Mouse (Mus musculus) limb, embryonic 10.5 days (tissue): Measurements from ENCODE around the gene Matn4. TPM values are rescaled to one million over a fixed set of nuclear protein-coding genes. Genes with fewer than 3 reads are reported as not detected.

Experiments
- DNase-seq: peaks from one replicate; pipeline ENCODE4 v3.0.0-alpha.2; 2017; ENCODE audit warnings: low spot score
- H3K27ac ChIP-seq: fragments of 300-500 bp; sonication (generic); 2 replicates; pipeline ENCODE4 v1.5.1; 2016; ENCODE audit warnings: mild to moderate bottlenecking
- H3K27me3 ChIP-seq: fragments of 300-500 bp; sonication (generic); 2 replicates; pipeline ENCODE4 v1.6.1; 2016; ENCODE audit warnings: low read depth, mild to moderate bottlenecking; ENCODE audit not compliant: poor library complexity, severe bottlenecking
- H3K36me3 ChIP-seq: fragments of 300-500 bp; sonication (generic); 2 replicates; pipeline ENCODE4 v1.6.1; 2016; ENCODE audit warnings: mild to moderate bottlenecking, moderate library complexity
- H3K4me1 ChIP-seq: fragments of 300-500 bp; sonication (generic); 2 replicates; pipeline ENCODE4 v1.6.1; 2016
- H3K4me3 ChIP-seq: fragments of 300-500 bp; sonication (generic); 2 replicates; pipeline ENCODE4 v1.5.1; 2016; ENCODE audit warnings: mild to moderate bottlenecking, moderate library complexity
- H3K9me3 ChIP-seq: fragments of 300-500 bp; sonication (generic); replicated peaks from 2 replicates; pipeline ENCODE4 v1.6.1; 2016; ENCODE audit warnings: mild to moderate bottlenecking
- WGBS: fragments of 180-500 bp; shearing (Covaris S2); methylation state at CpG from one replicate; pipeline ENCODE4 v1.1.7; 2016; 5-methylcytosine and 5-hydroxymethylcytosine counted together
- polyA plus RNA-seq: library from polyadenylated mRNA; unstranded; fragments of >200 nt; fragmentation: Nextera tagmentation; extraction: Ambion mirVana; gene quantifications from 2 replicates; pipeline ENCODE4 v1.2.1, GENCODE M21; 2016

The Matn4 gene
- 0.15 and 3.0 TPM in 2 replicates for polyA plus RNA-seq

DNA sequence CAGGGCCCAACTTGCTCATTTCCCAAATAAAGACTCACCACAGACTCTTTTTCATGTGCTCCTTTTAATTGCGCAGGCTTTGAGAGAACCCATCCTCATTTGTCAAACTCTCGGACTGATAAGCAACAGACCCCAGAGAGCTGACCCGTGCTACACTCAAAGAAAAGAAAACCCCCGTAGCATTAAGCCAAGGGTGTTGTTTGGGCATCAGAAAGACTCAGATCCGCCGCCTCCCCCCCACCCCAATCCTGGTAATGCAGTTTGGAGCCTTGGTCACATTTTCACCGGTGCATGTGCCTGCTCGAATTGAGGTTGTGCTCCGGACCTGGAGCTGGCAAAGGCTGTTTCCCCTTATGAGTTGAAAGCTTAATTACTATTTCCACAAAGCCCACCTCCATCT, at the start of gene Matn4:
Gene Matn4, minus strand, starts transcription at position 101 of the 400 bp plus-strand sequence.
- WGBS: 4% methylated on average over 9 of the region's 9 CpGs
- Histone ChIP-seq H3K4me3 (peak within 1 kb of the TSS; percentile 49), H3K4me1 (peaks cover 44% of the 10 kb centered on the region), H3K36me3 (no peaks in the 10 kb centered on the region), H3K9me3 (no peaks in the 10 kb centered on the region), H3K27ac (peak within 1 kb of the TSS; percentile 9; the same call in 1 of the 2 replicates), H3K27me3 (peaks cover 100% of the 10 kb centered on the region)
- no peak for DNase-seq

DNA sequence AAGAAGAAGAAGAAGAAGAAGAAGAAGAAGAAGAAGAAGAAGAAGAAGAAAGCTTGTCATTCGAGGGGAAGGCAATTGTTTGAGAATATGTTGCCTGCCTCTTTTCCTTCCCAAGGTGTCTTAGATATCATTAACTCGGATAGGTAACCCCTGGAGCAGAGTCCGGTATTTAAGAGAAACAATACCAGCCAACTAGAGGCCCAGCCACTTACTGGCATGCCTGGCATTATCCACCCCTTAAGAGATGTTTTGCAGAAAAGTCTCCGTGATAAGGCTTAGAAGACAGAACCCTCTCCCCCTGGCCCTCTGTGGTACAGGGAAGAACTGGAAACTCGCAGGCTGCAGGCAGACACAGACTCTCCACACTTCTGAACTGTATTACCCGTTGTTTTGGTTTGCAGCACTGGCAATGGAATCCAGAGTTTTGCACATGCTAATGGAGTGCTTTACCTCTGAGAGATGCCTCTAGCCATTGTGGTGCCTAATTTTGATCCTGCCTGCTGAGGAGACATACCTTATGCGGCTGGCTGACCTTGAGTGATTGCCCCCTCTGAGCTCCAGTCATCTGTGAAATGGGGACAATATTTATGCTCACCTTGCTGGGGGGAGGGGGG, 49.0 kb upstream of the Matn4 start:
- 77% methylated on average over 7 of the region's 7 CpGs for WGBS
- no peaks in the 10 kb centered on the region for H3K36me3 ChIP-seq
- no peak overlapping the region for H3K4me3 ChIP-seq
- H3K4me1 ChIP-seq: peaks cover 37% of the 10 kb centered on the region
- no peaks in the 10 kb centered on the region for H3K27me3 ChIP-seq
- no peaks in the 10 kb centered on the region for H3K9me3 ChIP-seq
- H3K27ac ChIP-seq: no peak overlapping the region
- DNase-seq: no peak

DNA sequence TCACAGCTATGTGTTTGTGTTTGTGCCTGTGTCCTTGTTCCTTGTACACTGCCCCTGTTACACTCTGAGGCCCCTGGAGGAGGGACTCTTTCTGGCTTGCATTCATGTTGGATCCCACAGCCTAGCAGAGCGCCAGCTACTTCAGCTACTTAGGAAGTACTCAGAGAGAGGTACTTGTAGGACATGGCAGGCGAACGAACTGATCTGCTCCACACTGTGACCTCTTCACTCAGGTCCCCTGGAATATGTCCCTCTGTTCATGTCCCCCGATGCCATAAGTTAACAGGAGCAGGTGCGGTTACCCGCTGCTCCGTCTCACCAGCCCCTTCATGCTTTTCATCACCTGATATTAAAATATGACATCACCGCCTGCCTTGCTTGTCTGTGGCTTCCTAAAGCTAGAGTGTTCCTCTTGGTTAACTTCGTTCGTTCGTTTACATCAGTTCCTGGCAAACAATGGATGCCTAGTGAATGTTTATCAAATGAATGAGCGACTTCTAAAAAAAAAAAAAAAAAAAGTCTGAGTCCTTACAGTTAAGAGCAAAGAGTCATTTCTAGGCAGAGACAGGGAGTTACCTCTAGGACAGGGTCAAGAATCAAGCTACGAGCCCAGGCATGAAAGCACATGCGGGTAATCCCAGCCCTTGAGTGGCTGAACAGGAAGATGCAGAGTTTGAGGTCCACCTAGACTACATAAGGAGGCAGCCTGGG, 48.2 kb upstream of the Matn4 start:
- no peak for DNase-seq
- Histone ChIP-seq H3K36me3 (no peaks in the 10 kb centered on the region), H3K27me3 (no peaks in the 10 kb centered on the region), H3K27ac (peak overlapping the region; percentile 59), H3K4me1 (peaks cover 37% of the 10 kb centered on the region), H3K4me3 (no peak overlapping the region), H3K9me3 (no peaks in the 10 kb centered on the region)
- 88% methylated on average over 14 of the region's 14 CpGs for WGBS

DNA sequence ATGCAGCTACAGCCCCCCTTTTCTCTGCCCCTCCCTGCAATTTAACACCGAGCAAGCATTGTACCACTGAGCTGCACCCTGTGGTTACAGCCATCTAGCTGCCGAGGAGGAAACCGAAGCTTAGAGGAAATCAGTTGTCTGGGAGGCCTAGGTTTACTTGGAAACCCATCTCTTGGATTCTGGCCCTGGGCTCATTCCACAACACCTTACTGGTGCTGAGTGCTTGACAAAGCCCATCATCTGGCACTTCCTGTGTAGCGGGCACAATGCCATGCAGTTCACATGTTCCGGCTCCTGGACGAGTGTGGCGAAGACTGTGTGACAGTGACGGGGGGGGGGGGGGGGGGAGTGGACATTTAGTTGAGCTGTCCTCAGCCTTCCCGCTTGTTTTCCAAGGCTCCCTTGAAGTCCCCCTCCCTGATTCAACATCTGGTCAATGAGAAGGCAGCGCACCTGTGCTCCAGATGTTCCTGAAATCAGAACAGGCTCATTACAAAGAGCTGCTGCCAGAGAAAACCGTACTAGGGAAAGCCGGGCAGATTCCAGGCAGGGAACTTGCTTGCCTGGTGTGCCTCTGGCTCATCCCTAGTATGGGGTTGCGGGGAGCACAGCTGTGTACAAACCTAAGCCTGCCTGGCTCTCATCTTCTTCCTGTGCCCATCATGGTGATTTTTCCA, 47.2 kb upstream of the Matn4 start:
- H3K27ac ChIP-seq: peak overlapping the region; percentile 59
- DNase-seq: peak; percentile 76
- no peaks in the 10 kb centered on the region for H3K9me3 ChIP-seq
- H3K36me3 ChIP-seq: no peaks in the 10 kb centered on the region
- H3K27me3 ChIP-seq: no peaks in the 10 kb centered on the region
- 43% methylated on average over 13 of the region's 13 CpGs for WGBS
- H3K4me1 ChIP-seq: peaks cover 29% of the 10 kb centered on the region
- H3K4me3 ChIP-seq: no peak overlapping the region; the same call in 1 of the 2 replicates

DNA sequence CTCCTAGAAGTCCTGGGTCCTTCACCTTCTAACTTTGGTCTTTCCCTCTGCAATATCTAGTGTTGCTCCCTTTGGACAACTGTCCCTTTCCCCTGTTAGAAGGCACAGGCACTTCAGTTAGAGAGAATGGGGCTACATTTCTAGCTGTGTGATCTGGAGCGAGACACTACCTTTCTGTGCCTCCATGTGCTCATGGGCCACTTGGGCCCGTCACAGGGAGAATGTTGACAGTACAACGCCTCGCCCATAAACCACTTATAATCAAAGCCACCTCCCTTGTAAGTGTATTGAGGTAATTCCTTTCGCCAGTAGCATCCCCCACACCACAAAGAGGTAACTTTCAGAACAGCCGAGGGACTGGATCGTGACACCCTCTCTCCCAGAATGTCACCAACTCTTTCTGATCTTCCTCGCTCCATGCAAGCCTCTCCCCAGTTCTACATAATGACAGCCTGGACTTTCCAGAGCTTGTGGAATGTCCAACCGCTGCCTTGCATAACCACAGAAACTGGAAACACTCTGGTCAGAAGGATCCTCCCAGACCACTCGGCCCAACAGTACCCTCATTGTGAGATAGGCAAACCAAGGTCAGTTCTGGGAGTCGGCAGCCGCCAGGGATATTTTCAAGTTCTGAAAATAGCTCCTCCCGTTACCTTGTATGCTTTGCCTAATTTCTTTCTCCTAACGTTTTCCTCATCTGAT, 44.5 kb upstream of the Matn4 start:
- Histone ChIP-seq H3K36me3 (no peaks in the 10 kb centered on the region), H3K4me3 (no peak overlapping the region), H3K27ac (no peak overlapping the region), H3K27me3 (0 out of 2 replicates have a peak, but pooled peaks cover 7% of the 10 kb centered on the region), H3K4me1 (peaks cover 21% of the 10 kb centered on the region), H3K9me3 (no peaks in the 10 kb centered on the region)
- 87% methylated on average over 14 of the region's 14 CpGs for WGBS
- no peak for DNase-seq

DNA sequence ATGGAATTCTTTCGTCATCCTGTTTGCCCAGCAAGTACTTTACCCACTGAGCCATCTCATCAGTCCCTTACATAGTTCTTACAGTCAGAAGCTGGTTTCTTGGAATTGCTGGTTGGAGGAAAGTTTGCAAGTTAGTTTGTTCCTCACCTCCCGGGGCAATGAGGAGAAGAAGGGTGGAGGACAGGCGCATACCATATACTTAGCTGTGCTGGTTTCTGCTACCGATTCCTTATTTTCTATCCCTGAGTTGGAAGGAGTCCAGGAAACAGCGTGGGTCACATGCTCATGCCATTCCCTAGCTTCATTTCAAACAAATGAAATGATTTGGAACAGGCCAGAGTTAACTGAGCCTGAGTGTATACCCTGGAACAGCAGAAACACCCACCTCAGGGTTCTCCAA, 44.0 kb upstream of the Matn4 start:
- no peak for DNase-seq
- Histone ChIP-seq H3K36me3 (no peaks in the 10 kb centered on the region), H3K4me1 (peaks cover 21% of the 10 kb centered on the region), H3K27me3 (peaks cover 13% of the 10 kb centered on the region; the same call in 1 of the 2 replicates), H3K4me3 (no peak overlapping the region), H3K9me3 (no peaks in the 10 kb centered on the region), H3K27ac (no peak overlapping the region)
- 83% methylated on average over 5 of the region's 5 CpGs for WGBS

DNA sequence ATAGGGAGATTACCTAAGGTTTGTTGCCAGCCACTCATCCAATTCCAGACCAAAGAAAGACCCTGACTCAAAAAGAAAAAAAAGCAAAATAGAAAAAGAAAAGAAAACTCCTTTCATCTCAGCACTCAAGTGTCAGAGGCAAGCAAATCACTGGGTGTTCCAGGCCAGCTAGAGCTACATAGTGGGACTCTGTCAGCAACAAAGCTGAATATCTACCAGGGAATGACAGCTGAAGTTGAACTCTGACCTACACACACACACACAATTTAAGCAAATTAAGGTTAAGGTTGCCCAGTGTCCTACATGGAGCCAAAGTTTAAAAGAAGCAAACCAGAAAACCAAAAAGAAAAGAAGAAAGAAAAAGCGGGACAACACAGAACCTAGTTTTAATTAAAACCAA, 43.2 kb upstream of the Matn4 start:
- no peak overlapping the region for H3K27ac ChIP-seq
- peaks cover 27% of the 10 kb centered on the region for H3K4me1 ChIP-seq
- H3K9me3 ChIP-seq: no peaks in the 10 kb centered on the region
- peaks cover 17% of the 10 kb centered on the region; the same call in 1 of the 2 replicates for H3K27me3 ChIP-seq
- 81% methylated on average over 1 of the region's 1 CpGs for WGBS
- H3K36me3 ChIP-seq: no peaks in the 10 kb centered on the region
- DNase-seq: no peak
- H3K4me3 ChIP-seq: no peak overlapping the region

DNA sequence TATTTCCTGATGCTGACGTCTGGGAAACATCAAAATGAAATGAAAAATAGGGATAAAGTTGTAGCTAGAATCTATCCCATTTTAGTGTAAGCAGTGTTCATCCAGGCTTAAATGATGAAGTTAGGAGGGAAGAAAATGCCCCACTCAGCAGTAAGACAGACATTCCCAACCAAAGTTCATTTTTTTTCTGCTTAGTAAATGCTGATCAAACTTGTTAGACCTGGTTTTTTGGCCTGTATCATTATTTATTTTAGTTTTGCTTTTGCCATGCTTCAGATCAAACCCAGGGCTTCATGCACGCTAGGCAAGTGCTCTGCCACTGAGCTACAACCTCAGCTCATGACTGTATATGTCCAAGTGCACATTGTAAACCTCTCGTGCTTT, 41.1 kb upstream of the Matn4 start:
- Histone ChIP-seq H3K27me3 (peaks cover 30% of the 10 kb centered on the region), H3K36me3 (no peaks in the 10 kb centered on the region), H3K4me3 (no peak overlapping the region), H3K27ac (no peak overlapping the region), H3K4me1 (peaks cover 28% of the 10 kb centered on the region), H3K9me3 (no peaks in the 10 kb centered on the region)
- 82% methylated on average over 3 of the region's 3 CpGs for WGBS
- no peak for DNase-seq

DNA sequence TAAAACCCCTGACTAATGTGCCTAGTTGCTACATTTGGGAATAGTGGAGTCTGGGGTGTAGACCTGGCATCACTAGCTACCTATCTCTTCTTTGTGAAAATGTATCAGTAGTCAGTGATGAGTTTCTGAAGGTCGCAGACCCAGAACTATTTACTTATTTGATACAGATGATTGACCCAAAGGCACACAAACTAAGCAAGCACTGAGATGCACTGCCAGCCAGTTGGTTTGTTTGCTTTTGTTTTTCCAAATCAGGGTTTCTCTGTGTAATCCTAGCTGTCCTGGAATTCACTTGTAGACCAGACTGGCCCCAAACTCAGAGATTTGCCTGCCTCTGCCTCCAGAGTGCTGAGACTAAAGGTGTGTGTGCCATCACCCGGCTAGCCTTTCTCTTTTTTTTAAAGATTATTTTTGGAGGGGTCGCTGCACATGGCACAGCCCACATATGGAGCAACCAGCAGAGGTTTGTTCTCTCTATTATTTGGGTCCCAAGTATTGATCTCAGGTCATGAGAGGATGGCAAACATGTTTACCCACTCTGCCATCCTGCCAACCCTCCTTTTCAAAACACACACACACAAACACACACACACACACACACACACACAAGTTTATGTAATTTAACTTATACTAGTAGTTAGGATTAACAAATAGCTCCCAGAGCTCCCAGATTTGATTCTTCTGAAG, 40.6 kb upstream of the Matn4 start:
- Histone ChIP-seq H3K4me1 (peaks cover 34% of the 10 kb centered on the region), H3K9me3 (no peaks in the 10 kb centered on the region), H3K4me3 (no peak overlapping the region), H3K27ac (no peak overlapping the region), H3K27me3 (peaks cover 34% of the 10 kb centered on the region), H3K36me3 (no peaks in the 10 kb centered on the region)
- 83% methylated on average over 3 of the region's 3 CpGs for WGBS
- no peak for DNase-seq

DNA sequence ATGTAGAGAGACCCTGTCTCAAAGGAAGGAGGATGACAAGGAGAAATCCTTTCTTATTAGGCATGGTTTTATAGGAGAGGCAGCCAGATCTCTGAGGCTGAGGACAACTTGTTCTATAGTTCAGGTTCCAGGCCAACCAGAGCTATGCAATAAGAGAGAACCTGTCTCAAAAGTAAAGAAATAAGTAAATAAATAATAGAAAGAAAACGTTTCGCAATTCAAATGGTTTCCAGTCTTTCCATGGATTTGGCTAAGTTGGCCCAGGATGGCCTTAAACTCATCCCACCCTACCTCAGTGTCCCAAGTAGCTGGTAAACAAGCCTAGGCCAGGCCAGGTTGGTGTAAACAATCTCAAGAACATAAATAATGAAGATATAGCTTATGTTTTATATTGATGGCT, 39.7 kb upstream of the Matn4 start:
- Histone ChIP-seq H3K36me3 (no peaks in the 10 kb centered on the region), H3K27ac (no peak overlapping the region), H3K4me1 (peaks cover 41% of the 10 kb centered on the region), H3K4me3 (no peak overlapping the region), H3K27me3 (peaks cover 42% of the 10 kb centered on the region), H3K9me3 (no peaks in the 10 kb centered on the region)
- WGBS: 80% methylated on average over 2 of the region's 2 CpGs
- no peak for DNase-seq

DNA sequence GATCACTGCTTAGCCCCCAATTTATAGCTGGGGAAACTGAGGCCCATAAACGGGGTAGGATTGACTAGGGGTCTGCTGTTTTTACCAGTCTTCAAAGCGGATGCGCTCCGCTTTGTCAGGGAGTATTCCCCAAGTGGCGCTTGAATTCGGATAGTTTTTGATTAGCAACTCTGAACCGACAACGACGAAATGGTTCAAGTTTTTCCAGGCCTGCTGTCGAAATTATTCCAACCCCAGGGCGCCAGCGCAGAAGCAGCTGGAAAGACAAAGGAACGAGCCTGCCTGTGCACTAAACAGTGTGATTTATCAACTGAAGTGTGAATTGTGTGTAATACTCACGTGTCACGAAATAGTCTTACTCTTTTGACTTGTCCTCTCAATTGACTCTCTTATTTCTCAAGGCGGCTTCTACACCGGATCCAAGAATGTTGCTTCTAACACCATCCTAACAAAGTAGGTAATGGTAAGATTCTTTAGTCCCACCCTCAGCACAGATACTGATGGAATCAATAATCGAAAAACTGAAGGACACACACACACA, 38.6 kb upstream of the Matn4 start, which contains the start of gene Sdc4:
Gene Sdc4, minus strand, starts transcription at position 428 of the 541 bp plus-strand sequence.
- H3K27ac ChIP-seq: peak within 1 kb of the TSS; percentile 88
- H3K9me3 ChIP-seq: no peaks in the 10 kb centered on the region
- no peaks in the 10 kb centered on the region for H3K36me3 ChIP-seq
- peaks cover 48% of the 10 kb centered on the region for H3K4me1 ChIP-seq
- peak within 1 kb of the TSS; percentile 68 for H3K4me3 ChIP-seq
- 7% methylated on average over 18 of the region's 18 CpGs for WGBS
- DNase-seq: no peak
- H3K27me3 ChIP-seq: peaks cover 48% of the 10 kb centered on the region

DNA sequence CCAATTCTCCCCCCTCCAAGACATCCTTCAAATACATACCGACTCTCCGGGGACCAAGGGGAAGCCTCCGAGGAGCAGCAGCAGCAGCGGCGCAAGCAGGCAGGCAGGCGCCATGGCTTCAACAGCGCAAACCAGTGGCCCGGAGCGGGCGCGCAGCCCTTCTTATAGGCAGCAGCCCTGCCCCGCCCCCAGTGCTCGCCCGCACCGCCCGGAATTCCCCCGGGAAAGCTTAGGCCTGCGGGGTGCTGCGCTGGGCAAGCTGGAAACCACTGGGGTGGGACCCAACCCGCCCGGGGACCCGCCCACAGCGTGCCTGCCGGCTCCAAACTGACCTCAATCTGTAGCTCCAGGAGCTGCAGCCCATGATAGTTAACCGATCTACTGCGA, 38.1 kb upstream of the Matn4 start:
- H3K36me3 ChIP-seq: no peaks in the 10 kb centered on the region
- peak overlapping the region; percentile 88 for H3K27ac ChIP-seq
- no peaks in the 10 kb centered on the region for H3K9me3 ChIP-seq
- DNase-seq: peak; percentile 89
- H3K4me1 ChIP-seq: peaks cover 53% of the 10 kb centered on the region
- WGBS: under 1% methylated on average over 26 of the region's 26 CpGs
- peak overlapping the region; percentile 68 for H3K4me3 ChIP-seq
- H3K27me3 ChIP-seq: peaks cover 48% of the 10 kb centered on the region
